Mouse (Mus musculus) thymus, adult 2 months (tissue): ENCODE measurements at regions not wholly inside any gene's neighbourhood (a gene's known extent, or its start where the extent isn't known, plus 50 kb on each side); places are given as distances from the start of the nearest gene placed in this dataset.

Source experiments
- CTCF ChIP-seq: fragments of 200-500 bp; IDR thresholded peaks from 2 replicates; pipeline ENCODE4 v1.5.1; 2012; ENCODE audit warnings: mild to moderate bottlenecking, control low read depth, low read length, moderate library complexity, borderline replicate concordance; ENCODE audit not compliant: control insufficient read depth, poor library complexity, insufficient read depth; ENCODE audit errors: extremely low read depth
- POLR2A ChIP-seq: fragments of 200-500 bp; IDR thresholded peaks from 2 replicates; pipeline ENCODE4 v1.6.1; 2012; ENCODE audit warnings: mild to moderate bottlenecking, low read length, control low read depth, moderate library complexity; ENCODE audit not compliant: control insufficient read depth, poor library complexity, insufficient read depth; ENCODE audit errors: extremely low read depth

GRCm38 (mm10) chr15:88244606-88245005 lies 355.5 kb upstream of the Zdhhc25 start:
- TF ChIP-seq CTCF (no peak), POLR2A (no peak)
